Mouse (Mus musculus): ENCODE measurements around the gene Il25. TPM values are rescaled to one million over a fixed set of nuclear protein-coding genes. Genes with fewer than 3 reads are reported as not detected.

The Il25 gene
- polyA plus RNA-seq, 1 experiment = 0.27 TPM

DNA sequence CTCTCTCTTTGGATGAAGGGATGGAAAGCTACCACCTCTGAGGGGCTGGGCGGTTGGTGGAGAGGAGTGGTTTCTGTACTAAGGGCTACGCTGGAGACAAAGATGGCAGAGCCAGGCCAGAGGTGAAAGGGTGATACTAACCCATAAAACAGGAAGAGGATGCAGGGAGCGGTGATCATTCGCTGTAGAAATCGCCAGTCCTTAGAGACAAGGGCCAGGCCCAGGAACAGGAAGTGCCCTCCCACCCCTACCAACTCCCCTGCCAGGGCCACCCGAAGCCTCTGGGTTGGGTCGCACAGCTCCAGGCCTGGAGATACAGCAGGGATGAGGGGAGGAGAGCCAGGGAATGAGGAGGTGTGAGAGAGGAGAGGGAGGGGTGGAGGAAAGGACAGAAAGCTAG lies 23.8 kb upstream of the Il25 start:
- DNase-seq (ENCODE audit: low read depth) = no peak
- TF ChIP-seq CTCF (IDR thresholded peaks at IDR 0.05; ENCODE audit: borderline replicate concordance, extremely low read depth, insufficient read depth, insufficient read length) (no peak), POLR2A (IDR thresholded peaks at IDR 0.05; ENCODE audit: borderline replicate concordance, extremely low read depth, insufficient read depth, insufficient read length, poor library complexity, severe bottlenecking) (no peak)

DNA sequence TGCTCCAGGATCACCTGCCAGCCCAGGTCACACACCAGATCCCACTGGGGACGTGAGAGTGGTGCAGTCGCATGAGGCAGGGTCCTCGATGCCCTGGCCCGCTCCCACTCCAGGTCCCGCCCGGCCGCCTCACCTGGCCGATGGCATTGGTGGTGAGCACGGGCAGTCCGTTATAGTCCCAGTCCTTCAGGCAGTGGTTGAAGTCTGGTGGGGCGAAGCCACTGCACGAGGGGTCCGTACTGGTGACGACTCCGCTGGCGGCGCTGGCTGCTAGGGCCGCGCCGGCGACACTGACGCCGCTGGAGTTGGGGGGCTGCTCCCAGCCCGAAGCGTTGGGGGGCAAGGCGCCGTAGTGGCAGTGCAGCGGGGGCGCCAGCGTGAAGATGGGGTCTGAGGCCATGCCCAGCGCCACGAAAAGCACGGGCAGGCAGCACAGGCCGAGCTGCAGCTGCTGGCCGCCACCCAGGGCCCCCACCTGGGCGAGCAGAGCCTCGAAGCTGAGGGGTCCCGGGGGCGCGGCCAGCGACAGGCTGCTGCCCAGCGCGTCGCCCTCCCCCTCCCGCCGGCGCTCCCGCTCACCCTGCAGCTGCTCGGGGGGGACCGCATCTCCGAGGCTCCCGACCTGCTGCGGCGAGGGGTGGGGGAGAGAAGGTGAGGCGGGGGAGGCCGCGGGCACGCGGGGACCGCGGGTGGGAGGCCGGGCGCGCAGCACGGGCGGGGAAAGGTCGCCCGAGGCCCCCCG lies 20.2 kb upstream of the Il25 start:
- TF ChIP-seq POLR2A (IDR thresholded peaks at IDR 0.05; ENCODE audit: borderline replicate concordance, extremely low read depth, insufficient read depth, insufficient read length, poor library complexity, severe bottlenecking) = no peak
- TF ChIP-seq CTCF (IDR thresholded peaks at IDR 0.05; ENCODE audit: borderline replicate concordance, extremely low read depth, insufficient read depth, insufficient read length) = no peak
- DNase-seq (ENCODE audit: low read depth) = peak; percentile 64

DNA sequence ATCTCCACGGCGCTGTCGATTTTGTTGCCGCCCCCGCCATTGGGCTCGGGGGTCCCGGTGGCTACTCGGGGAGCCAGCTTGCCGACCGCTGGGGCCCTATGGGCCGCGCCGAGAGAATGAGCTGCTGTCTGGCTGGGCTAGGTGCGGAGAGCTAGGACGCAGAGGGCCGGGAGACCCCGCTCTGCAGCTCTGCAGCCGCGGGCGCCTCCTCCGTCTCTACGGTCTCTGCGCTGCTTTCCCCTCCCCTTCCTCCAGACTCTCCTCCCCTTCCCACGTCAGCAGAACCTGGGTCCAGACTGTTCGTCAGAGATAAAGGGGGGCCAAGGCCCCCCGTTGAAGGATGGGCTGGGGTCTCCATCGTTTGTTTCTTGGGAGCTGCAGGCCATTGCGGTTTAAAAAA lies 19.6 kb upstream of the Il25 start, which contains the start of gene Slc22a17:
Gene Slc22a17 (minus strand): TSS at position 247 of the 400 bp plus-strand sequence.
- peak; percentile 97 for TF ChIP-seq POLR2A (IDR thresholded peaks at IDR 0.05; ENCODE audit: borderline replicate concordance, extremely low read depth, insufficient read depth, insufficient read length, poor library complexity, severe bottlenecking)
- TF ChIP-seq CTCF (IDR thresholded peaks at IDR 0.05; ENCODE audit: borderline replicate concordance, extremely low read depth, insufficient read depth, insufficient read length) = no peak
- peak; percentile 96 for DNase-seq (ENCODE audit: low read depth)

DNA sequence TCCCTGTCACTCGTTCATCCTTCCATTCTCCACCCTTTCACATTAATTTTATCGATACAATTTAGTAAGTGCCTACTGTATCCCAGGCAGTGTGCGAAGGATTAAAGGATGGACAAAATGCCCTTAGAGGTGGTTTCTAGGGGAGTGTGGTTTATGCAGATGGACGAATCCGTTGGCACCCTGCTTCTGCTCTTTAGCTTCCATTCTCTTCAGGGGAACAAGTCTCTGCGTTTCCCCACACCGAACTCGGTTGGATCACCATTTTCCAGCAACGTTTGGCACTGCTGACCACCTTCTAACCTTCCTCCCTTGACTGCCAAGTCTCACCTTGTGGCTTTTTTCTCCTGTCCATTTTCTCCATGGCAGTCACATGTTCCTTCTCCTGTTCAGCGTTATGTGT lies 19.2 kb upstream of the Il25 start:
- no peak for DNase-seq (ENCODE audit: low read depth)
- TF ChIP-seq POLR2A (IDR thresholded peaks at IDR 0.05; ENCODE audit: borderline replicate concordance, extremely low read depth, insufficient read depth, insufficient read length, poor library complexity, severe bottlenecking) = no peak
- TF ChIP-seq CTCF (IDR thresholded peaks at IDR 0.05; ENCODE audit: borderline replicate concordance, extremely low read depth, insufficient read depth, insufficient read length) = no peak

DNA sequence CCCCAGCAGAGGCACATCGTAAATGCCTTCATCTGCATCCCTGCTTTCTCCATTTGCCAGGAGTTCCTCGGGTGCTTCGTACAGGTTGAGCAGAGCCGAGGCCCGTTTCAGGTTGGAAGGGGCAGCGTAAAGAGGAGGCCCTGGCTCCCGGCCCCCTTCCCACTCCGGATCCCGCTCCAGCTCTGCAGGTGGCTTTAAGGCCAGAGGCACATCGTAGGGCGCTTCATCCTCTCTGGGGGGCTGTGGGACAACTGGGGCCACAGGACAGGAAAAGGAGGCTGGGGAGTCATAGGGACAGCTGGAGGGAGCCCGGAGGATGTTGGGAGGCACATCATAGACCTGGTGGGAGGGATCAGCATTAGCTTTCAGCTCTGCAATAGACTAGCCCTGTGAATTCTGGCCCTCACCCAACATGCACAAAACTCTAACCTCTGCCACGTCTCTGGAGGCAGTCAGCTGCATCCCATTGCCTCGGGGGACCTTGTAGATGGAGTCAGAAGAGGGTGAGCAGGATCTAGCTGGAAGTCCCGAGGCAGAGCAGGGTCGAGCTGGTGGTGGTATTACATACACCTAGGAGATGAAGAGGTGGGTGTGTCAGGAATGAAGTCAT lies 12.3 kb upstream of the Il25 start:
- no peak for TF ChIP-seq CTCF (IDR thresholded peaks at IDR 0.05; ENCODE audit: borderline replicate concordance, extremely low read depth, insufficient read depth, insufficient read length)
- TF ChIP-seq POLR2A (IDR thresholded peaks at IDR 0.05; ENCODE audit: borderline replicate concordance, extremely low read depth, insufficient read depth, insufficient read length, poor library complexity, severe bottlenecking) = no peak
- DNase-seq (ENCODE audit: low read depth) = no peak

DNA sequence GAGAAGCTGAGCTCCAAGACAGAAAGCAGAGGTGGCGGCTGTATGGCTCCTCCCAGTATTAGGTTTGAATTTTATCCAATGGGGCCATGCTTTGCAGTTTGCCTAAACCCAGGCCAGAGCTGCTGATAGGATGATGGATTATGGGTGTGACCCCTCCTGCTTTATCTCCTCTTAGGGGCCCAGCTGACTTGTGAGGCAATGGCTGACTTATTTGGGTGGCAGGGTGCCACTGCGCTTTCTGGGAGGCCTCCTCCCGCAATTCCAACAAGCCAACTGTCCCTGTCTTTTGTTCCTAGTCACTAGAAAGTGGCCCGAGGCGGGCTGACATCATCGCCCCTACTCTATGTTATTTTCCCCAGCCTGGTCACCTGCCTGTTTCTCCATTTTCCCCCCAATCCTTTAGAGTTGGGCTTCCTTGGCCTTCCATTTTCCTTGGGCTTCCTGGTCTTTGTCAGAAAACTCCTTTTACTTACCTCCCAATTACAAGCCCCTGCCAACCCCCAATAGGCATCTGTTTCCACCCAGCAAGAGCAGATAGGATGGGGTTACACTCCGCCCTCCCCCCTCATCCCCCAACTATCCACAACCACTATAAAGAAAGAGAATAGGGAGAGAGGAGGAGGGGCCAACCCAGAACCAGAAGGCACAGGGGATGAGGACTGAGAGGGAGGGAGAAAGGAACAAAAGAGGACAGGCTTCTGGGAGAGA lies 7.7 kb upstream of the Il25 start:
- no peak for TF ChIP-seq POLR2A (IDR thresholded peaks at IDR 0.05; ENCODE audit: borderline replicate concordance, extremely low read depth, insufficient read depth, insufficient read length, poor library complexity, severe bottlenecking)
- TF ChIP-seq CTCF (IDR thresholded peaks at IDR 0.05; ENCODE audit: borderline replicate concordance, extremely low read depth, insufficient read depth, insufficient read length) = no peak
- DNase-seq (ENCODE audit: low read depth) = peak; percentile 92

DNA sequence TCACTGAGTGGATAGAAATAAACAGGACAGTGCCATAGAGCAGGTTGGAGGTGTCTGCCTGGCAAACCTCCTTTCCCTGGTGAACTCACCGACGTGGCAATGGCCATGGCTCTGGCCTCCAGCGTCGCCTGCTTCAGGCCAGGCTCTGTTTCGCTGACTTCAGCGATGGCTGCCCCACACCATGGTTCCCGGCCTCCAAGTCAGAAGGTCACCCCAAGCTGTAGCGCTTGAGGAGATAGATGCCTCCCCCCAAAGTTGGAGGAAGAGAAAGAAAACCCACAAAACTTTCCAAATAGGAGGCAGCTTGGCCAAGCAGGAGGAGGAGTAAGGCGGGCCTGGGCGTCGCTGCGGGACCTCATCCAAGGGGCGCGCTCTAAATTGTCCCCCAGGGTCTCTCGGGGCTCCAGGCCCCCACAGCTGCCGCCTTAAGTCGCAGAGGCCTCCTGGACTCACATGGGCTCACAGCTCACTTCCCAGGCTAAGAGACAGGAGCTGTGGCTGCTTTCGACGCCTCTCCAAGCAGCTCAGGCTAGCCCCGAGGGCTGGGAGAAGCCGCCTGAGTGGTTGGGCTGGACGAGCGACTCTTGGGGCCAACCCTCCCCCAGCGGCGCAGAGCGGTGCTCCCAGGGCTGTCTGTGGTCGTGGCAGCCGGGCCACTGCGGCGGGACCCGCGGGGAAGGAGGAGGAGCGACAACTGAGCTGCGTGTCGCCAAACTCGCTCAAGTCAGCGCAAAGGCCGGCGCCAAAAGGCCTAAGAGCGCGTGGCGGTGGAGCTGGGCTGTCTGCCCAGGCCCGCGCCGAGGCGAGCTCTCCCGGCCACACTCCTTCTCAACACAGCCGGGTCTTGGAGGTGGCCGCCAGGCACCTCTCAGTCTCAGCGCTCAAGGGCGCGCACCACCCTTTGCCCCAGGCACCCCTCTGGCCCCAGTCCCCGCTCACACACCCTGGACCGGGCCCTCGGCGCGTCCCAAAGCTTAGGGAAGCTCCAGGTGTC lies 6.8 kb upstream of the Il25 start, which contains the start of gene Efs:
Gene Efs (minus strand): TSS at position 778 of the 994 bp plus-strand sequence.
- TF ChIP-seq CTCF (IDR thresholded peaks at IDR 0.05; ENCODE audit: borderline replicate concordance, extremely low read depth, insufficient read depth, insufficient read length) = no peak
- 0 out of 2 replicates have a peak, but pooled peaks have one; percentile 9 for TF ChIP-seq POLR2A (IDR thresholded peaks at IDR 0.05; ENCODE audit: borderline replicate concordance, extremely low read depth, insufficient read depth, insufficient read length, poor library complexity, severe bottlenecking)
- DNase-seq (ENCODE audit: low read depth) = peak; percentile 81

DNA sequence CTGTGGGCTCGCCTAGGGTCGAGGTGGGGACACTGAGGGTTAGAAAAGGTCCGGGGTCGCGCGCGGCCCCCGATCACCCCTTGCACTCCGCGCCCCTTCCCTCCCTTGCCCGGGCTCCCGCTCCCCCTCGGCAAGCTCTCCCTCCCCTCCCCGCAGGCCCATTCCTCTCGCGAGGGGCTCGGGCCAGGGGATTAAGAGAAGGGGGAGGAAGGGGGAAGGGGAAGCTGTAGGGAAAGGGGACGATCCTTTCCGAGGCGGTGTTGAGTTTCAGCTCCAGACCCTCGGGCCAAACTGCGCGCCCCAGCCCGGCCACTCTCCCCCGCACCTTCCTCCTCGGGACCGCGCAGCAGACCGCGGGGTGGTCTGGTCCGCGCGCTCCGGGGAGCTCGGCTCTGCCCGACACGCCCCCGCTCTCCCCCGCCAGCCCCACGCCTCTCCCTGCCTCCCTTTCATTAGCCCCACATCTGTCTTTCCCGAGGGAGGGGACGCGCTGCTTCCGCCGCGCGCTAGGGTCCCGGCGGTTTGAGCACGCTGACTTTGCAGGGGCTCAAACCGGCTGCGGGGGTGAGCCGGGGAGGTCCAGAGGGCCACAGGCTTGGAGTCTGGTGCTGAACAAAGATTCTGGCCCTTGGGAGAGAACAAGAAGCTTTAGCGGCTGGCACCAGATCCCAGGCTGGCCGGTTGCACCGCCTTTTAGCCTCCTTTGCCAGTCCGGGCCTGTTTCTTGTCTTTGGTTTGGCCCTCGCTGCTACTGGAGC lies 5.9 kb upstream of the Il25 start:
- peak; percentile 92 for DNase-seq (ENCODE audit: low read depth)
- TF ChIP-seq CTCF (IDR thresholded peaks at IDR 0.05; ENCODE audit: borderline replicate concordance, extremely low read depth, insufficient read depth, insufficient read length) = no peak
- TF ChIP-seq POLR2A (IDR thresholded peaks at IDR 0.05; ENCODE audit: borderline replicate concordance, extremely low read depth, insufficient read depth, insufficient read length, poor library complexity, severe bottlenecking) = peak; percentile 50; the same call in 1 of the 2 replicates

DNA sequence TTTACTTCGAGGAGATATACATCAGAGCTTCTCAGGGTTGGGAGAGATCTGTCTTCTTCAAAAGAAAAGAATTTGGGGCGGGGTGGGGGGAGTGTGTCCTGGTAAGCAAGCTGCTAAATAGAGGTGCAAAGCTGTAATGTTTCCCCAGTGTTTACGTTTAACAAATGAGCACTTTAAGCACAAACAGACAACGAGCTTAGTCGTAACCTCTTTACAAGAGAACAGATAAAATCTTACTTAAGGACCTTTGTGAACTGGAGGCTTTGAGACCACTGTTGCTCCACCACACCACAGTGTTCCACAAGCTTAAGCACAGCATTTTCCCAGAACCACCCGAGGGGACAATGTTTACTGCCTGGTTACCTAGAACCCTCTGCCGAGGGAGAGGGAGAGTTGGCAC lies 5.2 kb upstream of the Il25 start:
- TF ChIP-seq CTCF (IDR thresholded peaks at IDR 0.05; ENCODE audit: borderline replicate concordance, extremely low read depth, insufficient read depth, insufficient read length) = no peak
- no peak for TF ChIP-seq POLR2A (IDR thresholded peaks at IDR 0.05; ENCODE audit: borderline replicate concordance, extremely low read depth, insufficient read depth, insufficient read length, poor library complexity, severe bottlenecking)
- DNase-seq (ENCODE audit: low read depth) = no peak

DNA sequence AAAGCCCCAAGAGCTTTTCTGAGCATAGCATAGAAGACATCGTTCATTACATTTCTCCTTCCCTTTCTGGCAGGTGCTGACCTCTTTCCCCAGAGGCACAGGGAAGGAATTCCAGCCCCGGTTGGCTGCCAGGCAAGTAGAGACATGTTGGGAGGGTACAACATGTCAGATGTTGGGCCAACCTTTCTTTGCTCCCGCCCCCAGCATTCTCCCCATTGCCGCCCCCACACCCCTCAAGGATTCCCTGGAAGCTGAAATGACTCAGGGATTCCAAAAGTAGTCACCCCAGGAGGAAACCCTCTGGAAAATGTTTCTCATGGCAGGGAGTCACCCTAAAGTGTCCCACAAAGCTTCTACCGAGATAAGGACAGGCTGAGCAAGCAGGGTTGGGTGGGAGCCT lies 2.7 kb upstream of the Il25 start:
- no peak for TF ChIP-seq POLR2A (IDR thresholded peaks at IDR 0.05; ENCODE audit: borderline replicate concordance, extremely low read depth, insufficient read depth, insufficient read length, poor library complexity, severe bottlenecking)
- TF ChIP-seq CTCF (IDR thresholded peaks at IDR 0.05; ENCODE audit: borderline replicate concordance, extremely low read depth, insufficient read depth, insufficient read length) = no peak

More for the DNA sequence above, 2.7 kb upstream of the Il25 start:
- no peak for DNase-seq (ENCODE audit: low read depth)
